23 mouse cellular contexts compared by ENCODE assay signal in genomic region chr11:96919003-96919402, GRCm38 (mm10). TPM values are rescaled to one million over a fixed set of nuclear protein-coding genes. Genes with fewer than 3 reads are reported as not detected.
DNase-seq lines count a peak whose midpoint lies in the region; ATAC-seq and TF ChIP-seq lines count a peak whose summit lies in the region.
"Had no signal": no experiment of that assay in that cellular context is flagged by ENCODE, and none has a peak within 500 bp of the region (broad histone marks: within the 10 kb centered on the region; RNA-seq: fewer than 3 reads in every experiment).

No protein-coding gene starts in this region.

- H3K4me1 ChIP-seq in lung, adult 2 months (ENCODE audit: control insufficient read depth, insufficient read depth, low read length): peaks cover 5% of the 10 kb centered on the region; the same call in 1 of the 2 replicates

- DNase-seq in gastrocnemius, adult 2 months: peak; percentile 10
- no peak for DNase-seq in gastrocnemius, postnatal 14 days
- peak; percentile 56 to 67 for DNase-seq in lung, adult 18-20 months
- DNase-seq in lung, adult 2 months: no peak
- DNase-seq in Patski (ENCODE audit: low read depth, low spot score): no peak
- no peak for DNase-seq in cerebellum, postnatal 4 days (ENCODE audit: low spot score in 2 of 2)
- DNase-seq: adrenal gland, adult 8-10 months; cerebellum, postnatal 36 days; forebrain, postnatal 0 days; gastrocnemius, postnatal 10 days; heart, postnatal 10 days; right cerebral cortex, adult 18-20 months; thymus, adult 2 months had no signal

- no peak overlapping the region for H3ac ChIP-seq in myocyte (ENCODE audit: control insufficient read depth, insufficient read length)

- intact Hi-C loops in gastrocnemius, adult 2 months (cut with DNase I): no loop called here
- intact Hi-C loops in gastrocnemius, postnatal 14 days (cut with DNase I; ENCODE audit: low total_unique reads): loop anchor here (5.0 kb wide), 1 partner anchor 43 kb away; no protein-coding TSS in a partner anchor

- H3K27ac ChIP-seq in gastrocnemius, adult 2 months: no peak overlapping the region
- H3K27ac ChIP-seq: forebrain, embryonic 10.5 days; hindbrain, embryonic 12.5 days; kidney, embryonic 15.5 days; lung, embryonic 15.5 days; midbrain, embryonic 13.5 days; neural tube, embryonic 13.5 days had no signal

- TF ChIP-seq POLR2A in lung, adult 2 months (IDR thresholded peaks at IDR 0.05; ENCODE audit: borderline replicate concordance, extremely low read depth, low read depth, low read length): no peak
- peak; percentile 13 for TF ChIP-seq POLR2A in myocyte (IDR thresholded peaks at IDR 0.05; ENCODE audit: insufficient read length, low read depth)

- in situ Hi-C loops in Patski (cut with MboI; ENCODE audit: low pct_unique_long_range_greater_than_20kb): loop anchor here (5.0 kb wide), 1 partner anchor 43 kb away; no protein-coding TSS in a partner anchor

- no peaks in the 10 kb centered on the region for H3K79me2 ChIP-seq in myocyte (ENCODE audit: control insufficient read depth, insufficient read depth)

- H3K27me3 ChIP-seq in Patski (no peaks in the 10 kb centered on the region), myocyte (ENCODE audit: control insufficient read depth, insufficient read depth, insufficient read length) (no peaks in the 10 kb centered on the region)
- H3K27me3 ChIP-seq: kidney, embryonic 15.5 days; lung, embryonic 15.5 days had no signal

- H3K4me3 ChIP-seq in gastrocnemius, adult 2 months: no peak overlapping the region
- H3K4me3 ChIP-seq in lung, adult 2 months (replicated peaks; ENCODE audit: extremely low read depth, low read depth, low read length): no peak overlapping the region
- no peak overlapping the region for H3K4me3 ChIP-seq in myocyte
- H3K4me3 ChIP-seq: forebrain, embryonic 10.5 days; hindbrain, embryonic 12.5 days; kidney, embryonic 15.5 days; lung, embryonic 15.5 days; midbrain, embryonic 13.5 days; neural tube, embryonic 13.5 days had no signal

- POLR2A ChIA-PET in Patski (lab: Charles Lee): interaction anchor here (1.2 to 2.2 kb wide), 3 partner anchors 11 to 54 kb away, joined by 3 to 6 read pairs (median 4); no protein-coding TSS in a partner anchor

- CTCF ChIA-PET in Patski (lab: Charles Lee): interaction anchor here (0.8 to 3.8 kb wide), 5 partner anchors 10 to 110 kb away, joined by 3 to 16 read pairs (median 13); partner anchors contain the start of gene Scrn2

- H3K36me3 ChIP-seq in myocyte (ENCODE audit: control insufficient read depth, insufficient read depth): no peaks in the 10 kb centered on the region
- H3K36me3 ChIP-seq: forebrain, embryonic 10.5 days; hindbrain, embryonic 12.5 days; kidney, embryonic 15.5 days; lung, embryonic 15.5 days; midbrain, embryonic 13.5 days; neural tube, embryonic 13.5 days had no signal

- H3K4me2 ChIP-seq in myocyte (ENCODE audit: low read depth): peak overlapping the region; percentile 52
- H3K4me2 ChIP-seq: hindbrain, embryonic 12.5 days; kidney, embryonic 15.5 days; lung, embryonic 15.5 days; midbrain, embryonic 13.5 days; neural tube, embryonic 13.5 days had no signal

- TF ChIP-seq CTCF in gastrocnemius, adult 2 months (IDR thresholded peaks at IDR 0.05): no peak
- no peak for TF ChIP-seq CTCF in lung, adult 2 months (IDR thresholded peaks at IDR 0.05; ENCODE audit: insufficient read depth, low read length)
- TF ChIP-seq CTCF in Patski (IDR thresholded peaks at IDR 0.05): no peak

- WGBS in lung, adult 2 months: 43% methylated on average over 6 of the region's 6 CpGs

- ATAC-seq in Patski: peak; percentile 41
- ATAC-seq in CD4-positive, CD25-positive, alpha-beta regulatory T cell, adult 4 months: no peak
- ATAC-seq: forebrain, postnatal 0 days; intestine, postnatal 0 days; midbrain, embryonic 13.5 days had no signal

TF ChIP-seq in myocyte, 11 proteins besides CTCF, POLR2A, EP300 and RAD21:
- TF ChIP-seq MAX (IDR thresholded peaks at IDR 0.05; ENCODE audit: low read depth) (no peak), POLR2AphosphoS2 (IDR thresholded peaks at IDR 0.05; ENCODE audit: insufficient read length, low read depth) (no peak), TCF3 (IDR thresholded peaks at IDR 0.05; ENCODE audit: insufficient read length, low read depth) (no peak), TCF12 (IDR thresholded peaks at IDR 0.05; ENCODE audit: insufficient read depth, poor library complexity, severe bottlenecking) (no peak), MYOG (IDR thresholded peaks at IDR 0.05; ENCODE audit: control insufficient read depth in 1 of 3, insufficient read depth in 1 of 3, insufficient read length in 2 of 3, low read depth in 2 of 3) (no peak), MYOD1 (IDR thresholded peaks at IDR 0.05; ENCODE audit: control insufficient read depth in 1 of 3, insufficient read length in 2 of 3, low read depth in 2 of 3) (no peak)

RNA-seq across cellular contexts. Expression of gene Cdk5rap3, which starts 2.7 kb away (rescaled TPM):
- 10 to 100 TPM; 21.5 to 24.0 TPM for total RNA-seq in gastrocnemius, adult 2 months (2021)
- 10 to 100 TPM; 26.5 to 30.0 TPM for total RNA-seq in gastrocnemius, postnatal 14 days (2021)
- polyA plus RNA-seq in lung, adult 2 months (2012; rRNA removed): 25.4 and 30.1 TPM in 2 replicates
- polyA plus RNA-seq in Patski (2021) (95.8 TPM), myocyte (2012; fragmentation: generic; extraction: Trizol) (65.8 TPM)
- 100 to 1,000 TPM in 1 of 2 experiments, 10 to 100 TPM in 1; 82.3 to 119 TPM for polyA plus RNA-seq in CD4-positive, CD25-positive, alpha-beta regulatory T cell, adult 4 months (2017; shearing (Covaris generic))

RNA-seq across cellular contexts. Expression of gene Prr15l, which starts 8.9 kb away (rescaled TPM):
- total RNA-seq in gastrocnemius, adult 2 months (2021): not detected
- total RNA-seq in gastrocnemius, postnatal 14 days (2021): not detected
- polyA plus RNA-seq in lung, adult 2 months (2012; rRNA removed): 56.2 and 69.8 TPM in 2 replicates
- polyA plus RNA-seq in Patski (2021): 2.1 TPM
- 0.07 TPM for polyA plus RNA-seq in myocyte (2012; fragmentation: generic; extraction: Trizol)
- polyA plus RNA-seq in CD4-positive, CD25-positive, alpha-beta regulatory T cell, adult 4 months (2017; shearing (Covaris generic)): 1 to 10 TPM in 1 of 2 experiments, under 1 TPM in 1; 0.48 to 1.5 TPM
- total RNA-seq: forebrain, postnatal 0 days; gastrocnemius, postnatal 10 days; layer of hippocampus, postnatal 14 days had no signal
- polyA plus RNA-seq: midbrain, embryonic 13.5 days; neural tube, embryonic 13.5 days had no signal

RNA-seq across cellular contexts. Expression of gene Pnpo, which starts 24.8 kb away (rescaled TPM):
- 1 to 10 TPM; 7.4 to 8.2 TPM for total RNA-seq in gastrocnemius, adult 2 months (2021)
- total RNA-seq in gastrocnemius, postnatal 14 days (2021): 1 to 10 TPM; 8.5 to 9.5 TPM
- 20.7 and 24.0 TPM in 2 replicates for polyA plus RNA-seq in lung, adult 2 months (2012; rRNA removed)
- 26.5 TPM for polyA plus RNA-seq in Patski (2021)
- 7.5 TPM for polyA plus RNA-seq in myocyte (2012; fragmentation: generic; extraction: Trizol)
- 10 to 100 TPM; 28.5 to 48.5 TPM for polyA plus RNA-seq in CD4-positive, CD25-positive, alpha-beta regulatory T cell, adult 4 months (2017; shearing (Covaris generic))

Comparison
In these comparisons a context has a peak if more than half of its experiments do, and no peak if none do; other contexts are left out.
1. DNase-seq: peak in gastrocnemius, adult 2 months (single experiment) and lung, adult 18-20 months (2 of 2); none in gastrocnemius, postnatal 14 days (single experiment), lung, adult 2 months (single experiment), Patski (single experiment) and cerebellum, postnatal 4 days (0 of 2).
2. RNA of gene Prr15l, which starts 8.9 kb away (polyA plus RNA-seq): 56.2 to 69.8 TPM in lung, adult 2 months; 2.1 TPM in Patski (single experiment), 0.48 to 1.5 TPM in CD4-positive, CD25-positive, alpha-beta regulatory T cell, adult 4 months and 0.07 TPM in myocyte (single experiment); every median in the first group is over 10 times any median in the second.